Mouse (Mus musculus) common myeloid progenitor, adult 5-6 weeks (primary cell): ENCODE measurements around the gene Tns2. TPM values are rescaled to one million over a fixed set of nuclear protein-coding genes. Genes with fewer than 3 reads are reported as not detected.
A peak's percentile ranks its signal among the peaks of the same experiment; 100 is the strongest.

Source experiments
- ATAC-seq: replicated peaks from 2 replicates; pipeline ENCODE4 v1.8.0; 2016; ENCODE audit warnings: low read depth, mild to moderate bottlenecking, moderate TSS enrichment, inconsistent platforms; ENCODE audit not compliant: poor library complexity, severe bottlenecking
- total RNA-seq: library from RNA; stranded (forward); fragments of 200-1000, 187-1606 nt; gene quantifications from 2 replicates; pipeline ENCODE4 v1.2.3, GENCODE M21; 2017

Tns2 gene
- total RNA-seq, 1 experiment from 2014 or later, result not detected

GRCm38 (mm10) chr15:102163900-102164693 lies 63.9 kb downstream of the Tns2 start:
- no peak for ATAC-seq

- peak; percentile 73 for ATAC-seq
Observed at GRCm38 (mm10) chr15:102165468-102166100, 65.4 kb downstream of the Tns2 start.

Other genes with a start within 250 kb of the Tns2 start
- gene Krt1, start 249.6 kb upstream of the Tns2 start, total RNA-seq, result not detected in 2 replicates
- gene Krt77, start 230.7 kb upstream of the Tns2 start, total RNA-seq, result not detected in 2 replicates
- not detected in 2 replicates for gene Krt76, start 207.5 kb upstream of the Tns2 start, total RNA-seq
- not detected in 2 replicates for gene Krt4, start 175.7 kb upstream of the Tns2 start, total RNA-seq
- not detected in 2 replicates for gene Krt79, start 160.1 kb upstream of the Tns2 start, total RNA-seq
- gene Krt78, start 146.1 kb upstream of the Tns2 start, total RNA-seq, result not detected in 2 replicates
- not detected in 2 replicates for gene Krt8, start 95.9 kb upstream of the Tns2 start, total RNA-seq
- 15.7 and 19.7 TPM in 2 replicates for gene Krt18, start 72.2 kb upstream of the Tns2 start, total RNA-seq
- 452 and 502 TPM in 2 replicates for gene Eif4b, start 26.6 kb upstream of the Tns2 start, total RNA-seq
- 9.7 and 15.5 TPM in 2 replicates for gene Spryd3, start 35.8 kb downstream of the Tns2 start, total RNA-seq
- gene Igfbp6, start 43.9 kb downstream of the Tns2 start, total RNA-seq, result not detected in 2 replicates
- gene Soat2, start 50.1 kb downstream of the Tns2 start, total RNA-seq, result 3.3 and 6.3 TPM in 2 replicates
- gene Zfp740, start 102.8 kb downstream of the Tns2 start, total RNA-seq, result 33.7 and 35.4 TPM in 2 replicates
- 7.0 and 27.8 TPM in 2 replicates for gene Csad, start 104.3 kb downstream of the Tns2 start, total RNA-seq
- 81.3 and 108 TPM in 2 replicates for gene Itgb7, start 131.5 kb downstream of the Tns2 start, total RNA-seq
- 1.2 and 3.9 TPM in 2 replicates for gene Rarg, start 157.1 kb downstream of the Tns2 start, total RNA-seq
- gene Gm9918, start 170.2 kb downstream of the Tns2 start, total RNA-seq, result not detected in 2 replicates
- gene Mfsd5, start 179.0 kb downstream of the Tns2 start, total RNA-seq, result 16.8 and 21.0 TPM in 2 replicates
- gene Espl1, start 195.9 kb downstream of the Tns2 start, total RNA-seq, result 24.6 and 39.7 TPM in 2 replicates
- 219 and 289 TPM in 2 replicates for gene Pfdn5, start 225.7 kb downstream of the Tns2 start, total RNA-seq
- 40.0 and 50.8 TPM in 2 replicates for gene Myg1, start 231.3 kb downstream of the Tns2 start, total RNA-seq